Mouse (Mus musculus): ENCODE data around the gene Golga4. TPM values are rescaled to one million over a fixed set of nuclear protein-coding genes. Genes with fewer than 3 reads are reported as not detected.

The Golga4 gene
- 43.7 and 50.6 TPM in 2 replicates for polyA plus RNA-seq (2014; fragmentation: Nextera tagmentation; extraction: Ambion mirVana)

DNA sequence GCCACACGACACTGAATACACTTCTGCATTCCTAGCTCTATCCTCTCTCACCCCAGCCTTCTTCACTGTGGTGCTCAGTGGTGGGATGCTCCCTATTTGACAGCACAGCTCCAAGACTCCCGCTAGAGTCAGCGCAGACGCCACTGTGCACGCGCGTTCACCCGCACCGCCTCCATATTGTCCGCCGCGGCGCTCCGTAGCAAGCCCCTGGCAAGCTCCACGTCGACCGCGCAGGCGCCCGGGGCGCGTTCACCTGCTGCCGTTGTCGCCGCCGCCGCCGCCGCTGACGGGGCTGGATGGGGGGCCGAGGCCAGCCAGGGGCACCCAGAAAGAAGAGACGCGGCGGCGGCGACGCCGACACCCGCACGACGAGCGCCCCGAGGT, at the start of gene Golga4:
Golga4 (plus strand) TSS at position 248 of the 384 bp plus-strand sequence.
- Histone ChIP-seq H3K9ac (replicated peaks; ENCODE audit: low read length) (peak within 1 kb of the TSS; percentile 91), H3K27me3 (ENCODE audit: control insufficient read depth, insufficient read depth, low read length) (no peaks in the 10 kb centered on the region), H3K4me1 (ENCODE audit: control insufficient read depth, insufficient read depth, low read length) (no peaks in the 10 kb centered on the region), H3K4me3 (ENCODE audit: low read depth, low read length) (peak within 1 kb of the TSS; percentile 89), H3K4me2 (ENCODE audit: low read depth, low read length) (peak within 1 kb of the TSS; percentile 93), H3K9me3 (replicated peaks; ENCODE audit: control insufficient read depth, low read length) (no peaks in the 10 kb centered on the region), H3K36me3 (replicated peaks; ENCODE audit: control insufficient read depth, insufficient read depth, low read depth, low read length) (no peaks in the 10 kb centered on the region), H3K27ac (replicated peaks; ENCODE audit: low read depth, low read length) (0 out of 2 replicates have a peak within 1 kb of the TSS, but pooled peaks have one; percentile 44)
- ATAC-seq (replicated peaks; ENCODE audit: insufficient number of reproducible peaks, low FRiP score, low TSS enrichment, low read depth) (peak; percentile 91), DNase-seq (ENCODE audit: low spot score) (peak; percentile 92)
- under 1% methylated on average over 33 of the region's 43 CpGs for WGBS

DNA sequence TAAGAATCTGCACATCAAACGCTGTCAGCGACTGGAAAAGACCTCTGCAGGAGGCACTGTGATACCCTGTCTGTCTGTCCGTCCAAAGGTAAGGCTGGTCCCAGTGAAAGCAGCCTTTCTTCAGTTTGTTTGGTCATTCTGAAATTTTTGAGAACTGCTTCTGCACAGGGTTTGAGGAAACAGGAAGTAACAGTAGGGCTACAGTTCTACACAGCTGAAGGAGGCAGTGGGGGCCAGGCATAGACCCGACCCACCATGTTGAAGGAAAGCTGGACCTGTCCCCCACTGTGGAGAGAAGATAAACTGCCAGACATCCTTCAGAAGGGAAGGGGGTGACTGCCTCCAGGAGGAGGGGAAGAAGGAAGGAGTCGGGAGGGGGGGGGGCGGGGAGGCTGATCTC, 49.7 kb upstream of the Golga4 start:
- H3K27me3 ChIP-seq (ENCODE audit: control insufficient read depth, insufficient read depth, low read length) = no peaks in the 10 kb centered on the region
- H3K9ac ChIP-seq (replicated peaks; ENCODE audit: low read length) = no peak overlapping the region
- H3K4me1 ChIP-seq (ENCODE audit: control insufficient read depth, insufficient read depth, low read length) = no peaks in the 10 kb centered on the region
- no peak overlapping the region for H3K27ac ChIP-seq (replicated peaks; ENCODE audit: low read depth, low read length)
- H3K9me3 ChIP-seq (replicated peaks; ENCODE audit: control insufficient read depth, low read length) = no peaks in the 10 kb centered on the region
- H3K36me3 ChIP-seq (replicated peaks; ENCODE audit: control insufficient read depth, insufficient read depth, low read depth, low read length) = no peaks in the 10 kb centered on the region
- no peak overlapping the region for H3K4me3 ChIP-seq (ENCODE audit: low read depth, low read length)
- H3K4me2 ChIP-seq (ENCODE audit: low read depth, low read length) = no peak overlapping the region
- DNase-seq (ENCODE audit: low spot score) (no peak), ATAC-seq (replicated peaks; ENCODE audit: insufficient number of reproducible peaks, low FRiP score, low TSS enrichment, low read depth) (no peak)
- 40% methylated on average over 6 of the region's 6 CpGs for WGBS

DNA sequence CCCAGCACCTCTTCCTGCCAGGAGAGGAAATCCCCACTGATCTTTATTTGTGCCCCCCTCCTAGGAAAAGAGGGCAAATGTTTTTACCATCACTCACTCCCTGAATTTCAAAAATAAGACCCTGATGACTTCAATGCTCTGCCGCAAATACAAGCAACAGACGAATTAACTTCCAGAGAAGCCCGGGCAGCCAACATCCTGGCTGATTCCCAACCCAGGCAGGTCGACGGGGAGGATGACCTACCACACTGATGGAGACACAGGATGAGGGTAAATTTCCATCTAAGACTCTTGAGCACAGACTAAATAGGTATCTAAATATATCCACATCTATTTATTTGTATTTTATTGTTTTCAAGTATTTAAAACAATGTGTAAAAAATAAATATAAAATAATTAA, 48.0 kb upstream of the Golga4 start:
- no peak for DNase-seq (ENCODE audit: low spot score)
- H3K36me3 ChIP-seq (replicated peaks; ENCODE audit: control insufficient read depth, insufficient read depth, low read depth, low read length) = no peaks in the 10 kb centered on the region

DNA sequence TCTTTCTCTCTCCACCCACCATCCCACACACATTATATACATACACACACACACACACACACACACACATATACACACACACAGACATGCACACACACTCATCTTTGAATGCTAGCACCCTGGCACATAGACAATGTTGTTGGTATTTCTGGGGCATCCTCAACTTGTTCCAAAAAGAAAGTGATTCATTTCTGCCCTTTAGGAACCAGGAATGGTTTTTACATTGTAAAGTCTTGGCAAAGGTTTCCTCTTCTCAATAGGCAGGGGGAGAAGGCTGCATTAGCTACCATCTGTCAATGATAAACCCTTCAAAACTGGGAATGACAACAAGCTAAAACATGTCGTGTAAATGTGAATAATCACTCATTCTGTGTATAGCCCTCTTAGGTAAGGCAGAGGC, 42.0 kb upstream of the Golga4 start:
- Histone ChIP-seq H3K4me1 (ENCODE audit: control insufficient read depth, insufficient read depth, low read length) (no peaks in the 10 kb centered on the region), H3K36me3 (replicated peaks; ENCODE audit: control insufficient read depth, insufficient read depth, low read depth, low read length) (no peaks in the 10 kb centered on the region), H3K27me3 (ENCODE audit: control insufficient read depth, insufficient read depth, low read length) (peaks cover 8% of the 10 kb centered on the region), H3K9ac (replicated peaks; ENCODE audit: low read length) (no peak overlapping the region), H3K4me3 (ENCODE audit: low read depth, low read length) (no peak overlapping the region), H3K4me2 (ENCODE audit: low read depth, low read length) (no peak overlapping the region), H3K9me3 (replicated peaks; ENCODE audit: control insufficient read depth, low read length) (no peaks in the 10 kb centered on the region), H3K27ac (replicated peaks; ENCODE audit: low read depth, low read length) (no peak overlapping the region)
- ATAC-seq (replicated peaks; ENCODE audit: insufficient number of reproducible peaks, low FRiP score, low TSS enrichment, low read depth) (no peak), DNase-seq (ENCODE audit: low spot score) (no peak)
- 65% methylated on average over 1 of the region's 1 CpGs for WGBS

More for the DNA sequence above, 48.0 kb upstream of the Golga4 start:
- Histone ChIP-seq H3K4me1 (ENCODE audit: control insufficient read depth, insufficient read depth, low read length) (no peaks in the 10 kb centered on the region), H3K9me3 (replicated peaks; ENCODE audit: control insufficient read depth, low read length) (no peaks in the 10 kb centered on the region), H3K9ac (replicated peaks; ENCODE audit: low read length) (no peak overlapping the region), H3K4me3 (ENCODE audit: low read depth, low read length) (no peak overlapping the region), H3K4me2 (ENCODE audit: low read depth, low read length) (no peak overlapping the region), H3K27me3 (ENCODE audit: control insufficient read depth, insufficient read depth, low read length) (no peaks in the 10 kb centered on the region), H3K27ac (replicated peaks; ENCODE audit: low read depth, low read length) (no peak overlapping the region)
- ATAC-seq (replicated peaks; ENCODE audit: insufficient number of reproducible peaks, low FRiP score, low TSS enrichment, low read depth) = no peak
- 13% methylated on average over 5 of the region's 5 CpGs for WGBS

DNA sequence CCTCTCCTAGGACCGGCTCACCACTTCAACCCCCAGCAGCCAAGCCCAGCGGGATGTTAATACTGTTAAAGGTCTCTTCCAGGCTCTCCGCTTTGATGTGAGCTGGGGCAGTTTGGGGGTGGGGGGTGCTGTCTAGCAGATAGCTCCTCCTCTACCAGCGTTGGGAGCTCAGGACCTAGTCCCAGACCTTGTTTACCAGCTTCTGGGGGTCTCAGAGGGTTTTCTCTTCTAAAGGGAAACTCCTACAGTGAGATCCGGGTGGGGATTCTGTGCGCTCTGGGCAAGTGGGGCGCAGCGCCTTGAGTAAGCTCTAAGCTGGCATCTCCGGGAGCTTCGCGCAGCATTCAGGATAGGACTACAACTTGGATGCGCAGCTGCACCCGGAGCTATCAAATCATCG, 37.8 kb upstream of the Golga4 start:
- H3K4me1 ChIP-seq (ENCODE audit: control insufficient read depth, insufficient read depth, low read length) = no peaks in the 10 kb centered on the region
- H3K27me3 ChIP-seq (ENCODE audit: control insufficient read depth, insufficient read depth, low read length) = peaks cover 30% of the 10 kb centered on the region
- H3K36me3 ChIP-seq (replicated peaks; ENCODE audit: control insufficient read depth, insufficient read depth, low read depth, low read length) = no peaks in the 10 kb centered on the region
- DNase-seq (ENCODE audit: low spot score) = no peak
- H3K4me2 ChIP-seq (ENCODE audit: low read depth, low read length) = no peak overlapping the region
- no peak for ATAC-seq (replicated peaks; ENCODE audit: insufficient number of reproducible peaks, low FRiP score, low TSS enrichment, low read depth)
- H3K27ac ChIP-seq (replicated peaks; ENCODE audit: low read depth, low read length) = no peak overlapping the region
- no peak overlapping the region for H3K9ac ChIP-seq (replicated peaks; ENCODE audit: low read length)
- H3K4me3 ChIP-seq (ENCODE audit: low read depth, low read length) = no peak overlapping the region
- H3K9me3 ChIP-seq (replicated peaks; ENCODE audit: control insufficient read depth, low read length) = no peaks in the 10 kb centered on the region
- under 1% methylated on average over 14 of the region's 14 CpGs for WGBS

DNA sequence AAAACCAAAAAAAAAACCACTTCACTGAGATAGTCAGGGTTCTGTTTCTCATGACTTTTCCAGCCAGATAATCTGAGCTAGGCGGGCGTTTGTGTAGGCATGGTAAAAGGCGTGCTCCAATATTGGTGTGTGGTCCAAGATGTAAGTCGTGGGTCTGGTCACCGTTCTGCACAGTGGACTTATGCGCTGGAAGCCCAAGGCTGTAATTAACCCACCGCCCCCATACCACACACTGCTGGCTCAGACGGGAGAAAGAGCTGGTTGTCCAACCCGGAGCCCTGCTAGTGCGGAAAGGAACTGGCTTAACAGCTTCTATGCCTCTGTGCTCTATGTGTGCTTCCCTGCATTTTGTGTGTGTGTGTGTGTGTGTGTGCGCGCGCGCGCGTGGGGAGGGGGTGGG, 36.8 kb upstream of the Golga4 start:
- Histone ChIP-seq H3K4me3 (ENCODE audit: low read depth, low read length) (no peak overlapping the region), H3K9ac (replicated peaks; ENCODE audit: low read length) (no peak overlapping the region), H3K4me1 (ENCODE audit: control insufficient read depth, insufficient read depth, low read length) (no peaks in the 10 kb centered on the region), H3K27ac (replicated peaks; ENCODE audit: low read depth, low read length) (no peak overlapping the region), H3K4me2 (ENCODE audit: low read depth, low read length) (no peak overlapping the region), H3K27me3 (ENCODE audit: control insufficient read depth, insufficient read depth, low read length) (peaks cover 30% of the 10 kb centered on the region), H3K9me3 (replicated peaks; ENCODE audit: control insufficient read depth, low read length) (no peaks in the 10 kb centered on the region), H3K36me3 (replicated peaks; ENCODE audit: control insufficient read depth, insufficient read depth, low read depth, low read length) (no peaks in the 10 kb centered on the region)
- DNase-seq (ENCODE audit: low spot score) (no peak), ATAC-seq (replicated peaks; ENCODE audit: insufficient number of reproducible peaks, low FRiP score, low TSS enrichment, low read depth) (no peak)
- WGBS = 3% methylated on average over 16 of the region's 16 CpGs

DNA sequence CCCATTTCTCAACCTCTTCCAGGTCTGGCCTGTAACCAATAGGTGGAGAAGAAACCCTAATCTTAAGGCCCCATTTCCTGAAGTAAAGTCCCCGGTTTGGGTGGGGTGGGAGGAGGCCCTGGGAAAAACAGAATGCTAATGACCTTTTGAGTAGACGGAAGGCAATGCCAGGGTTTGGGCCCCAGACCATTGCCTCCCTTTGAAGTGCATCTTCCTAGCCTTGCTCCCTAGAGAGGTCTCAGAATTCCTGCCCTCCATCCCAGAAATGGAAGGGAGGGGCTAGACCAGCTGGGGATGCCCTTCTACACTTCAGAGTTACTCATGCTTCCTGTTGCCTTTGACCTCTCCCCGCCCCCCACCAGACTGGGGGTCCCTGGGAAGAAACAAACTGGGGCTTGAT, 34.8 kb upstream of the Golga4 start:
- no peaks in the 10 kb centered on the region for H3K9me3 ChIP-seq (replicated peaks; ENCODE audit: control insufficient read depth, low read length)
- H3K4me2 ChIP-seq (ENCODE audit: low read depth, low read length) = no peak overlapping the region
- DNase-seq (ENCODE audit: low spot score) (no peak), ATAC-seq (replicated peaks; ENCODE audit: insufficient number of reproducible peaks, low FRiP score, low TSS enrichment, low read depth) (no peak)
- H3K4me3 ChIP-seq (ENCODE audit: low read depth, low read length) = no peak overlapping the region
- WGBS = 8% methylated on average over 3 of the region's 3 CpGs
- no peaks in the 10 kb centered on the region for H3K36me3 ChIP-seq (replicated peaks; ENCODE audit: control insufficient read depth, insufficient read depth, low read depth, low read length)
- peaks cover 45% of the 10 kb centered on the region for H3K27me3 ChIP-seq (ENCODE audit: control insufficient read depth, insufficient read depth, low read length)
- no peaks in the 10 kb centered on the region for H3K4me1 ChIP-seq (ENCODE audit: control insufficient read depth, insufficient read depth, low read length)
- no peak overlapping the region for H3K9ac ChIP-seq (replicated peaks; ENCODE audit: low read length)
- H3K27ac ChIP-seq (replicated peaks; ENCODE audit: low read depth, low read length) = no peak overlapping the region

DNA sequence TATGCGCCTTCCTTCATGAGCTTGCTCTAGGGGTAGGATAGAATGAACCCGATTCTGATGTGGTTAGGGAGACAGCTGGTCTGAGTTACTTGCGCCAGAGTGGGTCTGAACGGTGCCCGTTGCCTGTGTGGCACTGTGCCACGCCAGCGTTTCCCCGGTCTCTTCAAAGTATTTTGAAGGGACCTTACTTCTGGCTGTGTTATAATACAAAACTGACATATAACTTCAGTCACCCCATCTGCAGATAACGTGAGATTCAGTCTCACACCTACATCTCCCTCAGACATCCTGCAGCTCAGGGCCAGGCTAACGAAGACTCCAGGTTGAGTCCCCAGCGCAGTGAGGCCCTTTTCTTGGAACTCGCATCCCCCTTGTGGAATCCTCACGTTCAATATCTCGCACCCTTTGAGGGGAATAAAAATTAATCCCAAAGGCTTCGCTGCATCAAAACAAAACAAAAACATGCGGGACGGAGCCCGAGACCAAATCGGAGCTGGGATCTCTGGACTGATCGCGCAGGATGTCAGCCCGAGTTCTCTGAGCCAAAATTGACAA, 29.8 kb upstream of the Golga4 start:
- Histone ChIP-seq H3K4me2 (ENCODE audit: low read depth, low read length) (no peak overlapping the region), H3K9me3 (replicated peaks; ENCODE audit: control insufficient read depth, low read length) (no peaks in the 10 kb centered on the region), H3K36me3 (replicated peaks; ENCODE audit: control insufficient read depth, insufficient read depth, low read depth, low read length) (no peaks in the 10 kb centered on the region), H3K9ac (replicated peaks; ENCODE audit: low read length) (no peak overlapping the region), H3K27ac (replicated peaks; ENCODE audit: low read depth, low read length) (no peak overlapping the region), H3K27me3 (ENCODE audit: control insufficient read depth, insufficient read depth, low read length) (peaks cover 65% of the 10 kb centered on the region), H3K4me1 (ENCODE audit: control insufficient read depth, insufficient read depth, low read length) (peaks cover 5% of the 10 kb centered on the region), H3K4me3 (ENCODE audit: low read depth, low read length) (no peak overlapping the region)
- ATAC-seq (replicated peaks; ENCODE audit: insufficient number of reproducible peaks, low FRiP score, low TSS enrichment, low read depth) (no peak), DNase-seq (ENCODE audit: low spot score) (no peak)
- WGBS = 1% methylated on average over 22 of the region's 22 CpGs
